Mouse (Mus musculus): ENCODE data around the gene Msantd3. TPM values are rescaled to one million over a fixed set of nuclear protein-coding genes. Genes with fewer than 3 reads are reported as not detected.

Gene Msantd3
- polyA plus RNA-seq, 1 experiment from 2014 or later, result 47.7 TPM

- H3K27ac ChIP-seq (ENCODE audit: low read depth, low read length), result peak overlapping the region; percentile 94
- H3K9ac ChIP-seq (ENCODE audit: low read length), result peak overlapping the region; percentile 98
- H3K4me1 ChIP-seq (ENCODE audit: control insufficient read depth, insufficient read depth, low read length), result peaks cover 39% of the 10 kb centered on the region
- H3K4me3 ChIP-seq (ENCODE audit: low read depth, low read length), result peak overlapping the region; percentile 69
- H3K27me3 ChIP-seq (replicated peaks; ENCODE audit: control insufficient read depth, insufficient read depth, low read length), result no peaks in the 10 kb centered on the region
- no peaks in the 10 kb centered on the region for H3K36me3 ChIP-seq (ENCODE audit: control insufficient read depth, insufficient read depth, low read length)
- DNase-seq (ENCODE audit: low spot score) (peak; percentile 60), ATAC-seq (peak; percentile 67)
- no peaks in the 10 kb centered on the region for H3K9me3 ChIP-seq (replicated peaks; ENCODE audit: control insufficient read depth, low read length)
- WGBS, result 0% methylated on average over 15 of the region's 50 CpGs
- H3K4me2 ChIP-seq (ENCODE audit: low read length), result peak overlapping the region; percentile 78
Measured at GRCm38 (mm10) chr4:48540576-48541111, 909 bp downstream of the Msantd3 start.

DNA sequence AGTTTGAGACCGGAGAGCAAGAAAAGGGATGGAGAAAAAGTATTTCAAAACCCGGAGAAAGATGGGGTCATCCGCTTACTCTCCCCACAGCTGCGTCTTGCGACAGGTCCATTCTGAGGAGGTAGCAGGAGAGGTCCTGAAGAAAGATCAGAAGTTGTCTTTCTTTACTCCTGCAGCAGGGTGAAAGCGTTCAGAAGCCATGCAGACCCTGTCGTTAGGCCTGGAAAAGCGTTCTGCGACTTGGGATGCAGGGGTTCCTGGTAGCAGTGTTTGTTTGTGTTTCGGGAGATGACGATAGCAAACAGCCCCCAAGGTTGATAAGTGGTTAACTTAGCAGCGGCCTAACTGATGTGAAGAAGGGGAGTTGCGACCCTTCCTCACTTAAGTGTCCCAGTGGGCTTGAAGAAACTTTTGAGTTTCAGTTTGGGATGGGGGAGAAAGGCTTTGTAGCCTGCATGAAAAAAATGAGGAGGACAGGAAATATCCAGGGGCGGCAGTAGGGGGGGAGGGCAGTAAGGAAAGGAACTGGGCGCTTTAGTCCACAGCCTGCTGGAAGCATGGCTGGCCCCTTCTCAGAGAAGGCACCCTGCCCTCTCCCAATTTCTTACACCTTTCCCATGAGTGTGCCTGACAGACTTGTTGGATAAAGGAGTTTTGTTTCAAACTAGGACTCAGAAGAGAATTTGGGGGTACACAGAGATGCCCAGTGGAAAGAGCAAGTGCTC is 2.0 kb downstream of the Msantd3 start:
- WGBS, result 3% methylated on average over 15 of the region's 15 CpGs
- ATAC-seq (no peak), DNase-seq (ENCODE audit: low spot score) (no peak)

DNA sequence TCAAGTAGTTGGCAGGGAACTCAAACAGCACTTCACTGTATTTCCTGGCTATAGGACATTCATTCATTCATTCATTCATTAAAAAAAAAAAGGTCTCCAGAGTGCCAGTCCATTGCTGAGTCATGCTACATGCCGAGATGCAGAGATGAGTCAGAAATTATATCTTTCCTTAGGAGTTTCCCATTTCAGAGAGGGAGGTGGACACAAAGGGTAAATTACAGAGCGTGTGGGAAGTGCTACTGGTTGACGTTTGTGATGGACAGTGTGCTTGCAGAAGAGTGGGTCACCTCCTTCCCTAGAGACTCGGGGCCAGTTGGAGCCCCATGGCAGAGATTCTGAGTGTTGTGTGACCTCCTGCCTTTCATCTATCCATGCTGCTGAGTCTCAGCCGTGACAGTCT is 2.6 kb downstream of the Msantd3 start:
- Histone ChIP-seq H3K27me3 (replicated peaks; ENCODE audit: control insufficient read depth, insufficient read depth, low read length) (no peaks in the 10 kb centered on the region), H3K4me1 (ENCODE audit: control insufficient read depth, insufficient read depth, low read length) (peaks cover 51% of the 10 kb centered on the region), H3K36me3 (ENCODE audit: control insufficient read depth, insufficient read depth, low read length) (no peaks in the 10 kb centered on the region), H3K9me3 (replicated peaks; ENCODE audit: control insufficient read depth, low read length) (no peaks in the 10 kb centered on the region), H3K4me2 (ENCODE audit: low read length) (peak overlapping the region; percentile 78), H3K4me3 (ENCODE audit: low read depth, low read length) (peak overlapping the region; percentile 69; the same call in 1 of the 2 replicates), H3K9ac (ENCODE audit: low read length) (no peak overlapping the region), H3K27ac (ENCODE audit: low read depth, low read length) (no peak overlapping the region)
- no peak for DNase-seq (ENCODE audit: low spot score)
- 34% methylated on average over 5 of the region's 5 CpGs for WGBS
- no peak for ATAC-seq

More for the DNA sequence above, 2.0 kb downstream of the Msantd3 start:
- Histone ChIP-seq H3K9me3 (replicated peaks; ENCODE audit: control insufficient read depth, low read length) (no peaks in the 10 kb centered on the region), H3K4me1 (ENCODE audit: control insufficient read depth, insufficient read depth, low read length) (peaks cover 48% of the 10 kb centered on the region), H3K9ac (ENCODE audit: low read length) (peak overlapping the region; percentile 98), H3K27me3 (replicated peaks; ENCODE audit: control insufficient read depth, insufficient read depth, low read length) (no peaks in the 10 kb centered on the region), H3K36me3 (ENCODE audit: control insufficient read depth, insufficient read depth, low read length) (no peaks in the 10 kb centered on the region), H3K27ac (ENCODE audit: low read depth, low read length) (no peak overlapping the region), H3K4me2 (ENCODE audit: low read length) (peak overlapping the region; percentile 78), H3K4me3 (ENCODE audit: low read depth, low read length) (peak overlapping the region; percentile 69)

GRCm38 (mm10) chr4:48543071-48543865 is 3.5 kb downstream of the Msantd3 start:
- no peak for ATAC-seq
- DNase-seq (ENCODE audit: low spot score), result no peak
- H3K4me2 ChIP-seq (ENCODE audit: low read length), result no peak overlapping the region
- no peak overlapping the region for H3K4me3 ChIP-seq (ENCODE audit: low read depth, low read length)
- H3K36me3 ChIP-seq (ENCODE audit: control insufficient read depth, insufficient read depth, low read length), result no peaks in the 10 kb centered on the region
- H3K27me3 ChIP-seq (replicated peaks; ENCODE audit: control insufficient read depth, insufficient read depth, low read length), result no peaks in the 10 kb centered on the region
- WGBS, result 60% methylated on average over 6 of the region's 6 CpGs
- H3K9me3 ChIP-seq (replicated peaks; ENCODE audit: control insufficient read depth, low read length), result no peaks in the 10 kb centered on the region
- peaks cover 60% of the 10 kb centered on the region for H3K4me1 ChIP-seq (ENCODE audit: control insufficient read depth, insufficient read depth, low read length)
- H3K27ac ChIP-seq (ENCODE audit: low read depth, low read length), result no peak overlapping the region
- no peak overlapping the region for H3K9ac ChIP-seq (ENCODE audit: low read length)

- ATAC-seq, result no peak
- Histone ChIP-seq H3K4me3 (ENCODE audit: low read depth, low read length) (no peak overlapping the region), H3K36me3 (ENCODE audit: control insufficient read depth, insufficient read depth, low read length) (no peaks in the 10 kb centered on the region), H3K27ac (ENCODE audit: low read depth, low read length) (no peak overlapping the region), H3K4me1 (ENCODE audit: control insufficient read depth, insufficient read depth, low read length) (peaks cover 68% of the 10 kb centered on the region), H3K9me3 (replicated peaks; ENCODE audit: control insufficient read depth, low read length) (no peaks in the 10 kb centered on the region), H3K9ac (ENCODE audit: low read length) (no peak overlapping the region), H3K4me2 (ENCODE audit: low read length) (no peak overlapping the region), H3K27me3 (replicated peaks; ENCODE audit: control insufficient read depth, insufficient read depth, low read length) (no peaks in the 10 kb centered on the region)
- WGBS, result 69% methylated on average over 8 of the region's 8 CpGs
- no peak for DNase-seq (ENCODE audit: low spot score)
Measured at GRCm38 (mm10) chr4:48544141-48544540, 4.4 kb downstream of the Msantd3 start.

GRCm38 (mm10) chr4:48545966-48546365 is 6.2 kb downstream of the Msantd3 start:
- WGBS, result 38% methylated on average over 12 of the region's 12 CpGs
- H3K27ac ChIP-seq (ENCODE audit: low read depth, low read length), result peak overlapping the region; percentile 67; the same call in 1 of the 2 replicates

DNA sequence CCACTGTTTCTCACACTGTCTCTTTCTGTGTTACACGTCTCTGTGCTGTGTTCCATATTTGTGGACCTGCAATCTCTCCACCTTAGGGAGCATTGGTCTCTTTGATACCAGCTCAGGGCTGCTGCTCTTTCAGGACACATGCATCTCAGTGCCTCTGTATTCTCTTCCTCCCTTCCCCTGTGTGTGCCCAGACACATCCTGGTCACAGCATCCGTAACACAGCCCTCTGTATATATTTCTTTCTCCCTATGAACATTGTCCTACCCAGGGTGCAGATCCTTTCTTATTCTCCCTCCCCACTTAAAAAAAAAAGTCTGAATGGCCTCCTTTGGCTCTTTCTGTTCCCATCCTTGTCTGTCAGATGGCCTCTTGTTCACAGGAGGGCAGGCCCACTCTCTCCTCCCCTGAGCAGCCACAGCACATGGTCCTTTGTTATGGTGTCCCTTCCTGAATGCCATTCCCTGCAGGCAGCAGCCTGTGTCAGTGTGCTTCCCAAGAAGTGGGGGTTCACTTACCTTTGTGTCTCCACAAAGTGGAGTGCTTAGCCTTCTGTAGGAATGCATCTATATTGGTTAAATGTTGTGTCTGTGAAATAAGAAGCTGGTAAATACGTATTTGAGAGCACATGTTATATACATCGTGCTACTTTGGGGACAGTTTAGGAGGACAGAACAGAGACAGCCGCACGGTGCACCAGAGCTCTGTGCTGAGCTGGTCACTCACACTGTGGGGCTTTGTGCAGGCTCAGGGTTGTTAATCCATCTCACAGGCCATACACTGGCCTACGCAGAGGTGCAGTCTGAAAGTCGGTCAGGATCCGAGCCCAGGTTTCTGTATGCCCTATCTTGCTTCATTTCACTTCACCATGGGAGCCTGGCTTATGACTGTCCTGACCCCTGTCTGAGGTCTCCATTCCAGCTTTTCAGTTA is 7.1 kb downstream of the Msantd3 start:
- Histone ChIP-seq H3K4me3 (ENCODE audit: low read depth, low read length) (no peak overlapping the region), H3K36me3 (ENCODE audit: control insufficient read depth, insufficient read depth, low read length) (no peaks in the 10 kb centered on the region), H3K4me1 (ENCODE audit: control insufficient read depth, insufficient read depth, low read length) (peaks cover 64% of the 10 kb centered on the region), H3K27me3 (replicated peaks; ENCODE audit: control insufficient read depth, insufficient read depth, low read length) (no peaks in the 10 kb centered on the region), H3K9ac (ENCODE audit: low read length) (peak overlapping the region; percentile 35), H3K4me2 (ENCODE audit: low read length) (peak overlapping the region; percentile 2), H3K9me3 (replicated peaks; ENCODE audit: control insufficient read depth, low read length) (no peaks in the 10 kb centered on the region), H3K27ac (ENCODE audit: low read depth, low read length) (peak overlapping the region; percentile 67)
- ATAC-seq (peak; percentile 69), DNase-seq (ENCODE audit: low spot score) (peak; percentile 52)
- whole genome bisulfite sequencing, result 11% methylated on average over 9 of the region's 9 CpGs

More at GRCm38 (mm10) chr4:48545966-48546365, 6.2 kb downstream of the Msantd3 start:
- Histone ChIP-seq H3K4me3 (ENCODE audit: low read depth, low read length) (no peak overlapping the region), H3K9me3 (replicated peaks; ENCODE audit: control insufficient read depth, low read length) (no peaks in the 10 kb centered on the region), H3K4me1 (ENCODE audit: control insufficient read depth, insufficient read depth, low read length) (peaks cover 68% of the 10 kb centered on the region), H3K9ac (ENCODE audit: low read length) (no peak overlapping the region), H3K27me3 (replicated peaks; ENCODE audit: control insufficient read depth, insufficient read depth, low read length) (no peaks in the 10 kb centered on the region), H3K4me2 (ENCODE audit: low read length) (no peak overlapping the region), H3K36me3 (ENCODE audit: control insufficient read depth, insufficient read depth, low read length) (no peaks in the 10 kb centered on the region)
- DNase-seq (ENCODE audit: low spot score) (no peak), ATAC-seq (no peak)

DNA sequence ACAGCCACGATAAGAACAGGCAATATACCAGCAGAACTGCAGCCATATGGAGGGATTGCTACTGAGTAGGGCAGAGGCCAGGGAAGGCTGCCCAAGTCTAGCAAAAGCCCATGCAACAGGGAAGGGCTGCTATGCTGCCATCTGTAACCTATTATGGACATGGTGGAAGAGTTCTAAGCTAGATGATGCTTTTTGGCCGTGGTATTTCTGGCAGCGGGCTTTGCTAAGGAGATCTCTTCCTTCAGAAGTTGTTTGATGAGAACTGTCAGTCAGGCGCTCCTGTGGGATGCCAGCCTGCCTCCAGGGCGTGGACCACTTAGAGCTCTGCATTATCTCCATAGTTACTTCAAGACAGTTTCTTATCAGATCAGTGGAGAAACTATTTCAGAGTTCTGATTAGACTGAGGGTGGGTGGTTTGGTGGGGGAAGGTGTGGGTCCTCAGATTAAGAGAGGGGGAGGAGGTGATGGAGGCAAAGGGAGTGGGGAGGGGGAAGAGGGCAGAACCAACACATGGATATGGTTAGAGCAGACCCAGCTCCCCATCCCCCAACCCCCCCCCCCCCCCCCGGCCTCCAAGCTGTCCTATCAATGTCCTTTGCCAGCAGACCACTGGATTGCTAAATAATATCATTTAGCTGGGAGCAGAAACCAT is 8.8 kb downstream of the Msantd3 start:
- Histone ChIP-seq H3K36me3 (ENCODE audit: control insufficient read depth, insufficient read depth, low read length) (peaks cover 14% of the 10 kb centered on the region), H3K9ac (ENCODE audit: low read length) (0 out of 2 replicates have a peak overlapping the region, but pooled peaks have one; percentile 5), H3K9me3 (replicated peaks; ENCODE audit: control insufficient read depth, low read length) (no peaks in the 10 kb centered on the region), H3K27me3 (replicated peaks; ENCODE audit: control insufficient read depth, insufficient read depth, low read length) (no peaks in the 10 kb centered on the region), H3K27ac (ENCODE audit: low read depth, low read length) (no peak overlapping the region; the same call in 1 of the 2 replicates), H3K4me3 (ENCODE audit: low read depth, low read length) (no peak overlapping the region), H3K4me2 (ENCODE audit: low read length) (no peak overlapping the region), H3K4me1 (ENCODE audit: control insufficient read depth, insufficient read depth, low read length) (peaks cover 53% of the 10 kb centered on the region)
- ATAC-seq, result no peak
- DNase-seq (ENCODE audit: low spot score), result no peak
- WGBS, result 54% methylated on average over 6 of the region's 6 CpGs

Data from forebrain, embryonic 14.5 days (tissue).